ENCODE assay signal across 1 mouse cellular context in the genomic region with DNA sequence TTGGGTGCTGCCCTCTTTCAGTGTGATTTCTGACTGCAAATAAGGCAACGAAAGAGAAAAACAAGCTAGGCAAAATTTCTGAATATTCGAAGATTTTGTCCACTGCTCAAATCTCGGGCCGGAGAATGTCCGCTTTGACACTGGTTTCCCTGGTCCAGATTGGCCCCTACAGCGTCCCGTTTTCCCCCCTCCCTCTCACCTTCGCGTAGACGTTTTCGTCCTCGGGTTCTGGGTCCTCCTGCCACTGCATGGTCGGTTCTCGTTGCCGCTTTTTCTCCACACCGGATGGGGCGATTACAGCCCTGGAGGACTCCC.
TF ChIP-seq lines count a peak whose summit lies in the region.

No protein-coding gene starts in this region.

TF ChIP-seq in MEL, 35 proteins besides CTCF, POLR2A, EP300 and RAD21 (continued from another document):
- no peak for TF ChIP-seq TBP (IDR thresholded peaks at IDR 0.05; ENCODE audit: low read depth, low read length)
- no peak for TF ChIP-seq POLR2AphosphoS5 (IDR thresholded peaks at IDR 0.05; ENCODE audit: borderline replicate concordance, low read depth, low read length)
- TF ChIP-seq CHD2 (IDR thresholded peaks at IDR 0.05; ENCODE audit: low read length): no peak
- TF ChIP-seq RCOR1 (IDR thresholded peaks at IDR 0.05; ENCODE audit: low read depth, low read length): no peak
- TF ChIP-seq NRF1 (IDR thresholded peaks at IDR 0.05; ENCODE audit: insufficient read depth, low read depth, low read length, poor library complexity, severe bottlenecking): no peak
- TF ChIP-seq ZKSCAN1 (IDR thresholded peaks at IDR 0.05; ENCODE audit: low read depth, low read length): no peak
- no peak for TF ChIP-seq HCFC1 (IDR thresholded peaks at IDR 0.05; ENCODE audit: low read depth, low read length)
- no peak for TF ChIP-seq JUND (IDR thresholded peaks at IDR 0.05; ENCODE audit: low read depth, low read length)
- TF ChIP-seq TCF12 (IDR thresholded peaks at IDR 0.05; ENCODE audit: low read depth, low read length): no peak
- no peak for TF ChIP-seq ETS1 (IDR thresholded peaks at IDR 0.05; ENCODE audit: low read depth, low read length)
- 0 out of 2 replicates have a peak, but pooled peaks have one; percentile 66 for TF ChIP-seq CHD1 (IDR thresholded peaks at IDR 0.05; ENCODE audit: low read depth, low read length)
- no peak for TF ChIP-seq MYB (IDR thresholded peaks at IDR 0.05; ENCODE audit: low read depth, low read length)
